Mouse (Mus musculus): ENCODE data around the gene Gm10570. TPM values are rescaled to one million over a fixed set of nuclear protein-coding genes. Genes with fewer than 3 reads are reported as not detected.

The Gm10570 gene
- polyA plus RNA-seq, 1 experiment = 0.14 TPM

- TF ChIP-seq GATA1 (IDR thresholded peaks at IDR 0.05; ENCODE audit: low read length) = no peak
These were observed 16.2 kb downstream of the Gm10570 start for GRCm38 (mm10) chr4:130292271-130292670.

- TF ChIP-seq GATA1 (IDR thresholded peaks at IDR 0.05; ENCODE audit: low read length) = no peak
These were observed 18.6 kb downstream of the Gm10570 start for GRCm38 (mm10) chr4:130289824-130290223.

DNA sequence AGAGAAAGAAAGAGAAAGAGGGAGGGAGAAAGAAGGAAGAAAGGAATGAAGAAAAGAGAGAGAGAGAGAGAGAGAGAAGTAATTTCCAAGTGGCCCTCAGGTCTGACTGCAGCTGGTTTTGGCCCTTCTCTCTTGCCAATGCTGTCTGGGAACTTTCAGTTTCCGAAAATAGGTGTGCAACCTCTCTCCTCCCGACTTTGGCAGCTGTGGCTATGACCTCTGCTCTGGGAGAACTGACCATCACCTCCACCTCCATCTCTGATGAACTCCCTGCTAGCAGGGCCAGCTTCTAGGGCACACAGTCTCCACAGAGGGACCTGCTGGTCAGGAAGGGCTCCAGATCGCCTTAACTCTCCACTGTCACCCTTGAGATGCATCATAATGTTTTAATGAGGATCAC is 21.9 kb downstream of the Gm10570 start:
- TF ChIP-seq GATA1 (IDR thresholded peaks at IDR 0.05; ENCODE audit: low read length) = no peak

DNA sequence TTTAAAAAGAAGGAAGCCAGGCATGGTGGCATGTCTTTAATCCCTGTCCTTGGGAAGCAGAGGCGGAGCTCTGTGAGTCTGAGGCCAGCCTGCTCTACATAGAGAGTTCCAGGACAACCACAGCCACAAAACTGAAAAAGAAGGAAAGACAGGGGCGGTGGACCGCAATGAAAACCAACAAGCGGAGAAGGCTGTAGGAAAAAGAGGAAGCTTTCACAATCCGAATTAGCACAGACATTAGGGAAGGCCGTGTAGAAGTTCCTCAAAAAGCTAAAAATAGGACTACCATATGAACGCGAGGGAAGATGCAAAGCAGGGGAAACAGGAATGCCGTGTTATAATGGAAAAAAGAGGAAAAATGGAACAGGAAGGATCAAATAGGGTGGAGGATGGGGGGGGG is 24.6 kb downstream of the Gm10570 start:
- no peak for TF ChIP-seq GATA1 (IDR thresholded peaks at IDR 0.05; ENCODE audit: low read length)

- no peak for TF ChIP-seq GATA1 (IDR thresholded peaks at IDR 0.05; ENCODE audit: low read length)
These were observed 25.6 kb downstream of the Gm10570 start for GRCm38 (mm10) chr4:130282856-130283255.

- TF ChIP-seq GATA1 (IDR thresholded peaks at IDR 0.05; ENCODE audit: low read length) = no peak
These were observed 29.4 kb downstream of the Gm10570 start, which contains the start of gene Serinc2 for GRCm38 (mm10) chr4:130279105-130279504. Gene Serinc2 (minus strand): TSS chr4:130279205.

DNA sequence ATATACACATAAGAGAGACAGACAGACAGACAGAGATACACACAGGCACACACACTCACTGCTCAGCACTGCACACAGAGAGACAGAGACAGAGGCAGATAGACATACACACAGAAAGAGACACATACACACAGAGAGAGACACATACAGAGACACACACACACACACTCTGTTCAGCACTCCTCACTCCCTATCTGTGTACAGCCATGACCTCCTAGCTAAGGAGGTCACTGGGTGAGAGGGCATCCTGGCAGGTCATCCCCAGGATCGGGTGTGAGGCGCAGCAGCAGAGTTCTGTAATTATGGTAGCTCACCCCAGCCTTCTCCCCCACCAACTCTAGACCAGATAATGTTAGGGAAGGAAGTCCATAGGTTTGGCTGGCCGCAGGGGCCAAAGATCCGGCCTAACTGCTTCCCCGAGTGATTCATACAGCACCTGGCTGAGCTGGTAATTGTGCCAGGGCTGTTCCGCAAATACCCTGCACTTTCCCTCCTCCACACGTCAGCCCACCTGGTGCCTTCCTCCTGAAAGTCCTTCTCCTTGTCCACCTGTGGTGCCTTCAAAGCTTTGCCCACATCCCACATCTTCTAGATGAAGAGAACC is 31.8 kb downstream of the Gm10570 start:
- no peak for TF ChIP-seq GATA1 (IDR thresholded peaks at IDR 0.05; ENCODE audit: low read length)

GRCm38 (mm10) chr4:130275823-130276105 is 32.7 kb downstream of the Gm10570 start:
- TF ChIP-seq GATA1 (IDR thresholded peaks at IDR 0.05; ENCODE audit: low read length) = no peak

GRCm38 (mm10) chr4:130275016-130275822 is 33.3 kb downstream of the Gm10570 start:
- TF ChIP-seq GATA1 (IDR thresholded peaks at IDR 0.05; ENCODE audit: low read length) = no peak

DNA sequence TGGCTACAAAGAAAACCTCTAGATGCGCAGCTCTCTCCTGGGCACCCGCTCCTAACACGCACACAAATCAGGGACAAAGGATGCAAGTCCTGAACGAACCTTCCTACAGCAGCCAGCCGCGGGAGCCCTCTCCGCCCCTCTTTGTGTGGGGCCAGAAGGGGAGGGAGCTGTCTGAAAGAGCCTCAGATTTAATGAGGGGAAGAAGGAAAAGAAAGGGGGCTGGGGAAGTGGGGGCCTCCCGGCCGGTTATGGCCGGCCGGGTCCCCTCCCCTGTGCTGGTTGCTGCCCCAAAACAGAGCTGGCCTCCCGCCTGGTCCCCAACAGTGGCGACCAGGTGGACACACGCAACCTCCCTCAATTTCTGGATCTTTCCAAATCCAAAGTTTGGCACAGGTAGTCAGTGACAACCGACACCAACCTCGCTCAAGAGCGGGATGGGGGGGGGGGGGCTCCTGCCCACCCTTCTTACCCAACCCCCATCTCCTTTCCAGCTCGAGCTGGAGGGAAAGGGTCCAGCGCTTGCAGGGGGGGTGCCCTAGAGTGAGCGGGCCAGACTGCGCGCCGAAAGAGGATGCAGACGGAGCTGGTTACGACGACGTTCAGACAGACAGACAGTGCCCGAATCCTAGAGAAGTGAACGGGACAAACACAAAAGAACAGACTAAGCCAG is 34.0 kb downstream of the Gm10570 start:
- no peak for TF ChIP-seq GATA1 (IDR thresholded peaks at IDR 0.05; ENCODE audit: low read length)

- no peak for TF ChIP-seq GATA1 (IDR thresholded peaks at IDR 0.05; ENCODE audit: low read length)
These were observed 34.7 kb downstream of the Gm10570 start for GRCm38 (mm10) chr4:130273698-130274345.

DNA sequence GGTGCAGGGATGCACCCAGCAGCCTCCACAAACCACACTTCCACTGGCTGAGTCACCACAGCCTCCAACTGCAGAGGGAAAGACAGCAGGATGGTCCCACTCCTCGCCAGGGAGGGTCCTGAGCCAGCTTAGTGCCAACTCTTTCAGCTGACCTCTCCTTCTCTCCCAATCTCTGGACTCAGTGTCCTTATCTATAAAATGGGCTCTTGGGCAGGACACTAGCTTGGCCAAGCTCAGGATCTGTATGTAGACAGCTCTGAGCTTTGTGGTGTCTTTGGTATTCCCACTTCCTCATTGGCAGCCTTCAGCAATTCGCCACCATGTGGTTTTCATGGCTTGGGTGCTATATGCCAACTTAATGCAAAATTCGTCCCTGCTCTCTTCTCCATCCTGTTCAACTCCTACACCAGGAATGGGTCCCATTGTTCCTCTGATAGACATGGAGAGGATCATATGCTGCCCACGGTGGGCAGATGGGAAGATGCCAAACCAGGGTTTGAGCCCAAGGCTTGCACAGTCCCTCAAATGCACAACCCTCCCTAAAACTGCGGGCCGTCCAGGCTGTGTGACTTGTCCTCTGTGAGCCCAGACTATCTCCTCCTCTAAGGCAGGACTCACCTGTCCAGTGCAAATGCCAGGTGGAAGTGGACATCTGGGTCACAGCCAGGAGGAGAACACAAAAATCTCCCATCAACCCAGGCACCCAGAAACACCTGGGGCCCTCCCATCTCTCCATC is 37.7 kb downstream of the Gm10570 start:
- TF ChIP-seq GATA1 (IDR thresholded peaks at IDR 0.05; ENCODE audit: low read length) = no peak

DNA sequence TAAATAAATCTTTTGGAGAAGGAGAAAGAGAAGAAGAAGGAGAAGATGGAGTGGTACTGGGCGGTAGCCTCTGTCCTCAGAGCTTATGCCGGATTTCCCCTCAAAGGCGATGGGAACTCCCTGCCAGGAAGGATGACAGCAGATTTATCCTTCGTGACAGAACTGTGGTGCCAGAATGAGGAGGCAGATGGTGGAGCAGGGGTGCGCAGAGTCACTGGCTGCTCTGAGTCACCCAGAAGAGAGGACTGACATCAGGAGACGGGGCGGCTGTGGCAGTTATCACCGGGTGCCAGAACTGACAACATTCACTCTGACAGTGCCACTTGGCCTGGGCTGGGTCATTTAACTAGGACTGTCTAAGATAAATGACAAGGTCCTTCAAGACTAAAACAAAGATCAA is 38.4 kb downstream of the Gm10570 start:
- TF ChIP-seq GATA1 (IDR thresholded peaks at IDR 0.05; ENCODE audit: low read length) = no peak

GRCm38 (mm10) chr4:130268736-130269135 is 39.7 kb downstream of the Gm10570 start:
- TF ChIP-seq GATA1 (IDR thresholded peaks at IDR 0.05; ENCODE audit: low read length) = no peak

DNA sequence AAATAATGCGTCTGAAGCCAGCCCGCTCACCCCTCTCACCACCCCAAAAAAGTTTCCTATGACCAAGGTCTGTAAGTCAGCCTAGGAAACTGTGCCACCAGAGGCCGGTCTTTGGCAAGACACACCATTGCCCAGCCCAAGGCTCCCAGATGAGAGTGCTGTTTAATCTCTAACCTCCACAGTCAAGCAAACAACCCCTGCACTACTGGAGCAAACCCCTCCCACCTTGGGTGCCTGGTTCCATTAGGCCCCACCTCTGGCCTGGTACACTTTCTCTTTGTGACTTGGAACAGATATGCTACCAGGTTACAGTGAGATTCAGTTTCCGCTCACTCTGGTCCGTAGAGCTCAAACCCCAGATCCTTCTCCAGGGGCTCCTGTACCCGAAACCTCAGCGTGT is 41.4 kb downstream of the Gm10570 start:
- no peak for TF ChIP-seq GATA1 (IDR thresholded peaks at IDR 0.05; ENCODE audit: low read length)
